Mouse (Mus musculus): ENCODE data around the gene Ttll11. TPM values are rescaled to one million over a fixed set of nuclear protein-coding genes. Genes with fewer than 3 reads are reported as not detected.

The Ttll11 gene
- total RNA-seq, 1 experiment, result 0.31 TPM

- TF ChIP-seq ZC3H11A (IDR thresholded peaks at IDR 0.05; ENCODE audit: borderline replicate concordance, low read depth, low read length), result no peak
- no peak for TF ChIP-seq MAFK (IDR thresholded peaks at IDR 0.05; ENCODE audit: insufficient read depth, low read depth, low read length)
- TF ChIP-seq ZNF384 (IDR thresholded peaks at IDR 0.05; ENCODE audit: low read depth, low read length), result no peak
- no peak for TF ChIP-seq CHD2 (IDR thresholded peaks at IDR 0.05; ENCODE audit: low read depth, low read length)
- no peak for TF ChIP-seq HCFC1 (IDR thresholded peaks at IDR 0.05; ENCODE audit: borderline replicate concordance, insufficient read depth, low read length)
- no peak for DNase-seq (ENCODE audit: low read depth, low spot score)
- H3K9ac ChIP-seq (ENCODE audit: insufficient read depth, low read depth, low read length, poor library complexity, severe bottlenecking), result no peak overlapping the region
- no peak overlapping the region for H3K4me3 ChIP-seq (ENCODE audit: insufficient read depth in 1 of 2, low read depth in 1 of 2, low read length in 2 of 2, poor library complexity in 1 of 2, severe bottlenecking in 1 of 2)
- H3K4me1 ChIP-seq (ENCODE audit: control insufficient read depth in 2 of 2, insufficient read depth in 2 of 2, low read length in 2 of 2, poor library complexity in 1 of 2), result no peaks in the 10 kb centered on the region
- no peaks in the 10 kb centered on the region for H3K36me3 ChIP-seq (ENCODE audit: control insufficient read depth, insufficient read depth, low read length, poor library complexity, severe bottlenecking)
- in situ Hi-C loops (cut with MboI; ENCODE audit: low sequenced_read_pairs in 2 of 2, unreplicated experiment in 2 of 2), result no loop called here
- no peak overlapping the region for H3K27ac ChIP-seq (ENCODE audit: insufficient read depth, low read depth, low read length, poor library complexity, severe bottlenecking)
- H3K9me3 ChIP-seq (ENCODE audit: control insufficient read depth, insufficient read depth, low read depth, low read length), result no peaks in the 10 kb centered on the region
Measured at GRCm38 (mm10) chr2:35952187-35952958, 27.3 kb downstream of the Ttll11 start.

- H3K27ac ChIP-seq (ENCODE audit: insufficient read depth, low read depth, low read length, poor library complexity, severe bottlenecking), result no peak overlapping the region
- in situ Hi-C loops (cut with MboI; ENCODE audit: low sequenced_read_pairs in 2 of 2, unreplicated experiment in 2 of 2), result no loop called here
- TF ChIP-seq CHD2 (IDR thresholded peaks at IDR 0.05; ENCODE audit: low read depth, low read length) (no peak), ZC3H11A (IDR thresholded peaks at IDR 0.05; ENCODE audit: borderline replicate concordance, low read depth, low read length) (no peak), HCFC1 (IDR thresholded peaks at IDR 0.05; ENCODE audit: borderline replicate concordance, insufficient read depth, low read length) (no peak), MAFK (IDR thresholded peaks at IDR 0.05; ENCODE audit: insufficient read depth, low read depth, low read length) (no peak)
- H3K36me3 ChIP-seq (ENCODE audit: control insufficient read depth, insufficient read depth, low read length, poor library complexity, severe bottlenecking), result no peaks in the 10 kb centered on the region
- DNase-seq (ENCODE audit: low read depth, low spot score), result no peak
- H3K9ac ChIP-seq (ENCODE audit: insufficient read depth, low read depth, low read length, poor library complexity, severe bottlenecking), result no peak overlapping the region
- no peaks in the 10 kb centered on the region for H3K9me3 ChIP-seq (ENCODE audit: control insufficient read depth, insufficient read depth, low read depth, low read length)
- H3K4me3 ChIP-seq (ENCODE audit: insufficient read depth in 1 of 2, low read depth in 1 of 2, low read length in 2 of 2, poor library complexity in 1 of 2, severe bottlenecking in 1 of 2), result no peak overlapping the region
- no peaks in the 10 kb centered on the region for H3K4me1 ChIP-seq (ENCODE audit: control insufficient read depth in 2 of 2, insufficient read depth in 2 of 2, low read length in 2 of 2, poor library complexity in 1 of 2)
Measured at GRCm38 (mm10) chr2:35944896-35945295, 34.8 kb downstream of the Ttll11 start.

- no peaks in the 10 kb centered on the region for H3K36me3 ChIP-seq (ENCODE audit: control insufficient read depth, insufficient read depth, low read length, poor library complexity, severe bottlenecking)
- in situ Hi-C loops (cut with MboI; ENCODE audit: low sequenced_read_pairs in 2 of 2, unreplicated experiment in 2 of 2), result no loop called here
- H3K9ac ChIP-seq (ENCODE audit: insufficient read depth, low read depth, low read length, poor library complexity, severe bottlenecking), result no peak overlapping the region
- TF ChIP-seq ZC3H11A (IDR thresholded peaks at IDR 0.05; ENCODE audit: borderline replicate concordance, low read depth, low read length) (no peak), CHD2 (IDR thresholded peaks at IDR 0.05; ENCODE audit: low read depth, low read length) (no peak), ZNF384 (IDR thresholded peaks at IDR 0.05; ENCODE audit: low read depth, low read length) (no peak), MAFK (IDR thresholded peaks at IDR 0.05; ENCODE audit: insufficient read depth, low read depth, low read length) (peak; percentile 46; the same call in 1 of the 2 replicates)
- no peak overlapping the region for H3K4me3 ChIP-seq (ENCODE audit: insufficient read depth in 1 of 2, low read depth in 1 of 2, low read length in 2 of 2, poor library complexity in 1 of 2, severe bottlenecking in 1 of 2)
- H3K4me1 ChIP-seq (ENCODE audit: control insufficient read depth in 2 of 2, insufficient read depth in 2 of 2, low read length in 2 of 2, poor library complexity in 1 of 2), result no peaks in the 10 kb centered on the region
- H3K9me3 ChIP-seq (ENCODE audit: control insufficient read depth, insufficient read depth, low read depth, low read length), result no peaks in the 10 kb centered on the region
- DNase-seq (ENCODE audit: low read depth, low spot score), result no peak
- H3K27ac ChIP-seq (ENCODE audit: insufficient read depth, low read depth, low read length, poor library complexity, severe bottlenecking), result no peak overlapping the region
Measured at GRCm38 (mm10) chr2:35942960-35943359, 36.8 kb downstream of the Ttll11 start.

GRCm38 (mm10) chr2:35935045-35935444 is 44.7 kb downstream of the Ttll11 start:
- Histone ChIP-seq H3K4me1 (ENCODE audit: control insufficient read depth in 2 of 2, insufficient read depth in 2 of 2, low read length in 2 of 2, poor library complexity in 1 of 2) (no peaks in the 10 kb centered on the region), H3K9ac (ENCODE audit: insufficient read depth, low read depth, low read length, poor library complexity, severe bottlenecking) (no peak overlapping the region), H3K9me3 (ENCODE audit: control insufficient read depth, insufficient read depth, low read depth, low read length) (no peaks in the 10 kb centered on the region), H3K4me3 (ENCODE audit: insufficient read depth in 1 of 2, low read depth in 1 of 2, low read length in 2 of 2, poor library complexity in 1 of 2, severe bottlenecking in 1 of 2) (no peak overlapping the region), H3K36me3 (ENCODE audit: control insufficient read depth, insufficient read depth, low read length, poor library complexity, severe bottlenecking) (no peaks in the 10 kb centered on the region), H3K27ac (ENCODE audit: insufficient read depth, low read depth, low read length, poor library complexity, severe bottlenecking) (no peak overlapping the region)
- TF ChIP-seq HCFC1 (IDR thresholded peaks at IDR 0.05; ENCODE audit: borderline replicate concordance, insufficient read depth, low read length) (no peak), ZNF384 (IDR thresholded peaks at IDR 0.05; ENCODE audit: low read depth, low read length) (no peak), CHD2 (IDR thresholded peaks at IDR 0.05; ENCODE audit: low read depth, low read length) (no peak), ZC3H11A (IDR thresholded peaks at IDR 0.05; ENCODE audit: borderline replicate concordance, low read depth, low read length) (no peak), MAFK (IDR thresholded peaks at IDR 0.05; ENCODE audit: insufficient read depth, low read depth, low read length) (no peak)
- in situ Hi-C loops (cut with MboI; ENCODE audit: low sequenced_read_pairs in 2 of 2, unreplicated experiment in 2 of 2), result no loop called here
- no peak for DNase-seq (ENCODE audit: low read depth, low spot score)
